Mouse (Mus musculus) E14TG2a.4 (cell line): ENCODE data around the gene Vav1.

ENCODE experiments used
- CTCF ChIP-seq: conservative IDR thresholded peaks from 2 replicates; pipeline ENCODE4 v1.5.1; 2014; ENCODE audit warnings: low read length
- NANOG ChIP-seq: IDR thresholded peaks from 2 replicates; pipeline ENCODE4 v1.6.1; 2014; ENCODE audit warnings: borderline replicate concordance, low read length, mixed read lengths

DNA sequence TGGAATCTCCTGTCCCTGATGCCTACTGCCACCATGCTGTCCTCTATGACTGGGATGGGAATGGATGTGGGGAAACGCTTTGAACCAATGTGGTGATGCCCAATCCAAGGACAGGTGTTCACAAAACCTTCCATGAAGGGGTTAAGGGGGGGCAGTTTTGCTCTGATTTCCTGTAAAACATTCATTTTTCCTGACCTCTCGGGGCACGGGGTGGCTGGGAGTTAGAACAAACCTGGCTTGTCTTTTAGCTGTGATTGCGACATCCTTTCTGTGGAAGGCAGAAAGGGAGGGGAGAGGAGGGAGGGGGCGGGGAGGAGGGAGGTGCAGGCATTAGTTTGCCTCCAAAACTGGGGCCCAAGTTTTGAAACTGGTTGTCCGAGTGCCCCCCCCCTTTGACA lies 48.2 kb upstream of the Vav1 start:
- no peak for TF ChIP-seq CTCF
- no peak for TF ChIP-seq NANOG
